Comparison of ENCODE assay signal across 8 mouse cellular contexts in genomic region chr19:34474991-34475971, GRCm38 (mm10). TPM values are rescaled to one million over a fixed set of nuclear protein-coding genes. Genes with fewer than 3 reads are reported as not detected.
DNase-seq lines count a peak whose midpoint lies in the region; ATAC-seq and TF ChIP-seq lines count a peak whose summit lies in the region.

TSS of gene Ch25h (minus strand) at chr19:34475164.

- no peaks in the 10 kb centered on the region for H3K4me1 ChIP-seq in ES-Bruce4 (ENCODE audit: control insufficient read depth, insufficient read depth, low read length)
- H3K4me1 ChIP-seq in forebrain, embryonic 16.5 days (replicated peaks; ENCODE audit: control insufficient read depth, insufficient read depth, low read length) = peaks cover 15% of the 10 kb centered on the region
- peaks cover 19% of the 10 kb centered on the region for H3K4me1 ChIP-seq in hindbrain, embryonic 10.5 days (replicated peaks)
- H3K4me1 ChIP-seq in megakaryocyte, embryonic 14.5 days = peaks cover 31% of the 10 kb centered on the region

- no peak within 1 kb of the TSS for H3K27ac ChIP-seq in ES-Bruce4 (ENCODE audit: insufficient read depth, low read length)
- H3K27ac ChIP-seq in forebrain, embryonic 16.5 days (ENCODE audit: low read length) = no peak within 1 kb of the TSS
- H3K27ac ChIP-seq in hindbrain, embryonic 10.5 days = peak within 1 kb of the TSS; percentile 47

- H3K9me3 ChIP-seq in ES-Bruce4 (replicated peaks; ENCODE audit: control insufficient read depth, insufficient read depth, low read length, poor library complexity, severe bottlenecking) = no peaks in the 10 kb centered on the region
- no peaks in the 10 kb centered on the region for H3K9me3 ChIP-seq in forebrain, embryonic 16.5 days (ENCODE audit: control insufficient read depth, low read length)
- no peaks in the 10 kb centered on the region for H3K9me3 ChIP-seq in hindbrain, embryonic 10.5 days
- no peaks in the 10 kb centered on the region for H3K9me3 ChIP-seq in megakaryocyte, embryonic 14.5 days

- no peak within 1 kb of the TSS for H3K9ac ChIP-seq in ES-Bruce4 (ENCODE audit: low read depth, poor library complexity, severe bottlenecking)
- H3K9ac ChIP-seq in forebrain, embryonic 16.5 days (replicated peaks; ENCODE audit: low read depth, low read length) = peak within 1 kb of the TSS; percentile 56

- no peak for TF ChIP-seq POLR2A in ES-Bruce4 (IDR thresholded peaks at IDR 0.05; ENCODE audit: insufficient read depth, low read length)

- peak; percentile 40 for DNase-seq in adrenal gland, postnatal 25 days
- peak; percentile 59 for DNase-seq in hindbrain, embryonic 10.5 days (ENCODE audit: low spot score)
- peak; percentile 15 to 33 for DNase-seq in left cerebral cortex, postnatal 36 days (ENCODE audit: low spot score in 2 of 2)
- DNase-seq in right cerebral cortex, postnatal 10 days (ENCODE audit: low spot score in 2 of 2) = peak; percentile 48 to 51

- no peak for TF ChIP-seq CTCF in ES-Bruce4 (IDR thresholded peaks at IDR 0.05; ENCODE audit: low read depth, low read length)

- under 1% methylated on average over 35 of the region's 35 CpGs for WGBS in forebrain, embryonic 16.5 days
- 1% methylated on average over 35 of the region's 35 CpGs for WGBS in hindbrain, embryonic 10.5 days

- peaks cover 2% of the 10 kb centered on the region; the same call in 1 of the 2 replicates for H3K27me3 ChIP-seq in ES-Bruce4 (ENCODE audit: control insufficient read depth, insufficient read depth, low read length, poor library complexity, severe bottlenecking)
- peaks cover 22% of the 10 kb centered on the region for H3K27me3 ChIP-seq in forebrain, embryonic 16.5 days (replicated peaks; ENCODE audit: control insufficient read depth, insufficient read depth, low read length)
- H3K27me3 ChIP-seq in hindbrain, embryonic 10.5 days (ENCODE audit: insufficient read depth, poor library complexity, severe bottlenecking) = peaks cover 56% of the 10 kb centered on the region
- peaks cover 50% of the 10 kb centered on the region for H3K27me3 ChIP-seq in megakaryocyte, embryonic 14.5 days (replicated peaks)

- H3K36me3 ChIP-seq in ES-Bruce4 (ENCODE audit: control insufficient read depth, insufficient read depth, low read length, poor library complexity, severe bottlenecking) = no peaks in the 10 kb centered on the region
- no peaks in the 10 kb centered on the region for H3K36me3 ChIP-seq in forebrain, embryonic 16.5 days (ENCODE audit: control insufficient read depth, insufficient read depth)
- H3K36me3 ChIP-seq in hindbrain, embryonic 10.5 days = no peaks in the 10 kb centered on the region
- H3K36me3 ChIP-seq in megakaryocyte, embryonic 14.5 days (replicated peaks; ENCODE audit: low read length) = no peaks in the 10 kb centered on the region

- peak within 1 kb of the TSS; percentile 66 for H3K4me3 ChIP-seq in ES-Bruce4 (ENCODE audit: low read depth, low read length)
- H3K4me3 ChIP-seq in forebrain, embryonic 16.5 days (replicated peaks; ENCODE audit: low read length) = peak within 1 kb of the TSS; percentile 70
- peak within 1 kb of the TSS; percentile 65 for H3K4me3 ChIP-seq in hindbrain, embryonic 10.5 days
- peak within 1 kb of the TSS; percentile 92 for H3K4me3 ChIP-seq in megakaryocyte, embryonic 14.5 days (replicated peaks)

- peak; percentile 94 for ATAC-seq in forebrain, embryonic 16.5 days
- ATAC-seq in erythroid progenitor cell, adult 5-6 weeks (replicated peaks; ENCODE audit: low FRiP score, poor library complexity, severe bottlenecking) = no peak

- TF ChIP-seq EP300 in ES-Bruce4 (IDR thresholded peaks at IDR 0.05; ENCODE audit: insufficient read depth, low read depth, low read length) = no peak

- peak within 1 kb of the TSS; percentile 99 for H3K4me2 ChIP-seq in forebrain, embryonic 16.5 days (ENCODE audit: low read length)

- intact Hi-C loops in left cerebral cortex, postnatal 36 days (cut with DNase I) = loop anchor here (5.0 kb wide), 1 partner anchor 228 kb away; no protein-coding TSS in a partner anchor

RNA-seq across cellular contexts. Expression of gene Ch25h, which starts in this region (rescaled TPM):
- polyA plus RNA-seq in ES-Bruce4 (2011; ENCODE audit: insufficient read depth, insufficient read length, low read depth, missing spikeins) = not detected in 2 replicates
- 0.82 TPM in 1 of 2 replicates, not detected in the other for total RNA-seq in adrenal gland, postnatal 25 days (2021)
- 0.39 and 0.58 TPM in 2 replicates for polyA plus RNA-seq in forebrain, embryonic 16.5 days (2015; fragmentation: Nextera tagmentation; extraction: Ambion mirVana)
- 0.24 and 0.37 TPM in 2 replicates for polyA plus RNA-seq in hindbrain, embryonic 10.5 days (2016; fragmentation: Nextera tagmentation; extraction: Ambion mirVana)
- under 1 TPM; 0.62 to 0.77 TPM for total RNA-seq in left cerebral cortex, postnatal 36 days (2021)
- not detected in 2 replicates for polyA plus RNA-seq in megakaryocyte, embryonic 14.5 days (2012; ENCODE audit: insufficient read depth, low replicate concordance)
- total RNA-seq in erythroid progenitor cell, adult 5-6 weeks (2015; ENCODE audit: low replicate concordance) = not detected in 2 replicates
- not detected in 2 replicates for total RNA-seq in erythroid progenitor cell, adult 5-6 weeks (2017; ENCODE audit: low replicate concordance)

Comparison
In these comparisons a context has a peak if more than half of its experiments do, and no peak if none do; other contexts are left out.
1. Peak in DNase-seq in adrenal gland, postnatal 25 days; RNA of the gene not detected or under 1 TPM.
2. Peak in ATAC-seq, H3K4me3 ChIP-seq, H3K9ac ChIP-seq and H3K4me2 ChIP-seq in forebrain, embryonic 16.5 days; RNA of the gene not detected or under 1 TPM.
3. Peak in DNase-seq, H3K4me3 ChIP-seq and H3K27ac ChIP-seq in hindbrain, embryonic 10.5 days; RNA of the gene not detected or under 1 TPM.
4. Peak in DNase-seq in left cerebral cortex, postnatal 36 days; RNA of the gene not detected or under 1 TPM.